Mouse (Mus musculus) CH12F3 (cell line): ENCODE measurements around the gene Fam184b.

Experiments
- in situ Hi-C: fragments of 300-500 bp; cut with MboI; formaldehyde crosslinking; loops from 2 replicates; pipeline ENCODE4 v1.14.3; 2020; ENCODE audit warnings: low sequenced_read_pairs

Gene Fam184b

GRCm38 (mm10) chr5:45519960-45520808, 119.2 kb downstream of the Fam184b start, which contains the start of gene Med28:
Gene Med28, plus strand, starts transcription at chr5:45520229.
- in situ Hi-C loops, result no loop called here

GRCm38 (mm10) chr5:45515151-45515743, 124.2 kb downstream of the Fam184b start:
- in situ Hi-C loops, result no loop called here

GRCm38 (mm10) chr5:45514599-45514998, 124.8 kb downstream of the Fam184b start:
- in situ Hi-C loops, result no loop called here

GRCm38 (mm10) chr5:45513511-45513910, 125.9 kb downstream of the Fam184b start:
- in situ Hi-C loops, result no loop called here

- in situ Hi-C loops, result no loop called here
Measured at GRCm38 (mm10) chr5:45512908-45513307, 126.5 kb downstream of the Fam184b start.

- in situ Hi-C loops, result no loop called here
Measured at GRCm38 (mm10) chr5:45510071-45510470, 129.3 kb downstream of the Fam184b start.

GRCm38 (mm10) chr5:45497564-45497963, 141.8 kb downstream of the Fam184b start:
- in situ Hi-C loops, result no loop called here

GRCm38 (mm10) chr5:45496930-45497550, 142.4 kb downstream of the Fam184b start:
- in situ Hi-C loops, result no loop called here

GRCm38 (mm10) chr5:45496479-45496878, 142.9 kb downstream of the Fam184b start:
- in situ Hi-C loops, result no loop called here

- in situ Hi-C loops, result no loop called here
Measured at GRCm38 (mm10) chr5:45496042-45496441, 143.4 kb downstream of the Fam184b start.

GRCm38 (mm10) chr5:45495429-45495975, 143.9 kb downstream of the Fam184b start:
- in situ Hi-C loops, result no loop called here

GRCm38 (mm10) chr5:45494093-45494755, 145.2 kb downstream of the Fam184b start:
- in situ Hi-C loops, result no loop called here

GRCm38 (mm10) chr5:45493191-45494092, 146.0 kb downstream of the Fam184b start, which contains the start of gene Lap3:
Gene Lap3, plus strand, starts transcription at chr5:45493374.
- in situ Hi-C loops, result no loop called here

GRCm38 (mm10) chr5:45491776-45492175, 147.6 kb downstream of the Fam184b start:
- in situ Hi-C loops, result no loop called here

GRCm38 (mm10) chr5:45483654-45484053, 155.8 kb downstream of the Fam184b start:
- in situ Hi-C loops, result no loop called here

GRCm38 (mm10) chr5:45482607-45483006, 156.8 kb downstream of the Fam184b start:
- in situ Hi-C loops, result no loop called here

GRCm38 (mm10) chr5:45481125-45481524, 158.3 kb downstream of the Fam184b start:
- in situ Hi-C loops, result no loop called here

- in situ Hi-C loops, result no loop called here
Measured at GRCm38 (mm10) chr5:45480066-45480465, 159.3 kb downstream of the Fam184b start.
